Mouse (Mus musculus) G1E (cell line): ENCODE measurements at regions not wholly inside any gene's neighbourhood (a gene's known extent, or its start where the extent isn't known, plus 50 kb on each side); places are given as distances from the start of the nearest gene placed in this dataset.
"Not testable (repeated sequence)": the region's sequence is repeated elsewhere in the genome, so short reads cannot be mapped to it uniquely, and the experiment has no call there.

Experiments used
- ATAC-seq: 2 replicates; pipeline ENCODE4 v1.8.0; 2016; ENCODE audit warnings: mild to moderate bottlenecking; ENCODE audit not compliant: insufficient number of reproducible peaks, poor library complexity, low FRiP score, severe bottlenecking; ENCODE audit errors: extremely low read depth
- DNase-seq: peaks from one replicate; pipeline ENCODE4 v3.0.0; 2012; ENCODE audit warnings: low spot score
- H3K27me3 ChIP-seq: 2 replicates; pipeline ENCODE4 v1.6.1; 2012; ENCODE audit warnings: mild to moderate bottlenecking, low read length, inconsistent platforms; ENCODE audit not compliant: insufficient read depth
- H3K36me3 ChIP-seq: replicated peaks from 2 replicates; pipeline ENCODE3; 2012; ENCODE audit warnings: mild to moderate bottlenecking, inconsistent platforms
- H3K4me1 ChIP-seq: 2 replicates; pipeline ENCODE4 v1.6.1; 2012; ENCODE audit warnings: low read depth, low read length, inconsistent platforms, mixed read lengths; ENCODE audit not compliant: insufficient read depth
- H3K4me3 ChIP-seq: 2 replicates; pipeline ENCODE4 v1.5.1; 2012; ENCODE audit warnings: low read depth, mild to moderate bottlenecking, inconsistent platforms, low read length, moderate library complexity, mixed read lengths
- H3K9me3 ChIP-seq: replicated peaks from 2 replicates; pipeline ENCODE4 v1.6.1; 2012; ENCODE audit warnings: inconsistent platforms
- CTCF ChIP-seq: IDR thresholded peaks from 2 replicates; pipeline ENCODE4 v1.5.1; 2012; ENCODE audit warnings: low read depth, low read length, inconsistent platforms, mixed read lengths
- GATA1 ChIP-seq: IDR thresholded peaks from 2 replicates; pipeline ENCODE4 v1.6.1; 2012; ENCODE audit warnings: borderline replicate concordance, low read length, inconsistent platforms, mixed read lengths
- GATA2 ChIP-seq: IDR thresholded peaks from 2 replicates; pipeline ENCODE4 v1.6.1; 2012; ENCODE audit warnings: low read depth, low read length, inconsistent platforms, borderline replicate concordance
- POLR2AphosphoS5 ChIP-seq: IDR thresholded peaks from 2 replicates; pipeline ENCODE4 v1.6.1; 2012; ENCODE audit warnings: low read depth, low read length, inconsistent platforms; ENCODE audit not compliant: insufficient replicate concordance
- TAL1 ChIP-seq: conservative IDR thresholded peaks from 2 replicates; pipeline ENCODE4 v1.6.1; 2012; ENCODE audit warnings: low read depth, low read length, inconsistent platforms, mixed read lengths

DNA sequence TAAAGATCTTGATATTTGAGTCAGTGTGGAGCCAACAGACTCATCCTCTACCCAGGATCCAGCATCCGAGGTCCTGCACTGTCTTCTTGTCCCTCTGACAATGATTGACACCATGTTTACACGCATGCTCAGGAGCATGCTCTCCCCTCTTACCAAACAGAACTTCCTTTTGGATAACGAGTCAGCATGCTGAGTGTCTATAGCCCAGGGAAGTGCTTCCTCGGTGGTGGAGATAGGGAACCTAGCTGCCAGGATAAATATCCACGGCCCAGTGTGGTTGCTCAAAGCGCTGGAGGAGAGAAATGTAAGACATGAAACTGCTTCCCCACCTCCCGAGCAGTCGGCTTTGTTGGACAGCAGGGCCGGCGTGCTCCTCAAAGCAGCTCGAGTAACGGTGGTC, 99.7 kb upstream of the Slc38a2 start:
- no peaks in the 10 kb centered on the region for H3K27me3 ChIP-seq
- H3K9me3 ChIP-seq = peaks cover 45% of the 10 kb centered on the region
- ATAC-seq (no peak), DNase-seq (no peak)
- H3K4me3 ChIP-seq = no peak overlapping the region
- H3K4me1 ChIP-seq = no peaks in the 10 kb centered on the region
- no peak for TF ChIP-seq GATA1
- no peak for TF ChIP-seq GATA2
- TF ChIP-seq POLR2AphosphoS5 = no peak
- TF ChIP-seq TAL1 = no peak
- TF ChIP-seq CTCF = no peak
- no peaks in the 10 kb centered on the region for H3K36me3 ChIP-seq

DNA sequence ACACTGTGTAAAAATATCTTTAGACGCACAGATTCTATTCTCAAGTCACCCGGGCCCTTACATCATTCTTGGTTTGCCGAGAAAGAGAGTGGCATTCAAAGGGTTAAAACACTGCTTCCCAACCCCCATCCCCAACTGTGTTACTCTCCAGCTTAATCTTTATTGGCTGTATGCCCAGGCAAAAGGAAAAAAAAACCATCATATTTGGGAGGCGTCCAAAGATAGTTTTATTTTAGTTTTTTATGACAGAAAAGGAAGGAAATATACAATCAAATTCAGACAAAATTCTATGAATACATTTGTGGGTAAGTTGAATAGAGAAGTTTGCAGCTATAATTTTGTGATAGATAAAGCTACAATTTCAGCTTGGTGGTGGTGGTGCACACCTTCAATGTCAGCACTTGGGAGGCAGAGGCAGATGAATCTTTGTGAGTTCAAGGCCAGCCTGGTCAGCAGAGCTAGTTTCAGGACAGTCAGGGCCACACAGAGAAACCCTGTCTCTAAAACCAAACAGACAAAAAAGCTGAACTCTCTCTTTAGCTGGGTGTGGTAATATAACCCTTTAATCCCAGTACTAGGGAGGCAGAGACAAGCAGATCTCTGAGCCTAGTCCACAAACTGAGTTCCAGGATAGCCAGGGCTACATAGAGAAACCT, 98.2 kb upstream of the Slc38a2 start:
- H3K4me1 ChIP-seq = no peaks in the 10 kb centered on the region
- no peak overlapping the region for H3K4me3 ChIP-seq
- no peak for TF ChIP-seq TAL1
- no peak for TF ChIP-seq CTCF
- no peak for TF ChIP-seq GATA2
- TF ChIP-seq GATA1 = no peak
- TF ChIP-seq POLR2AphosphoS5 = no peak
- no peaks in the 10 kb centered on the region for H3K27me3 ChIP-seq
- H3K36me3 ChIP-seq = no peaks in the 10 kb centered on the region
- ATAC-seq (no peak), DNase-seq (no peak)
- H3K9me3 ChIP-seq = peaks cover 51% of the 10 kb centered on the region

GRCm38 (mm10) chr15:96794177-96794719, 94.7 kb upstream of the Slc38a2 start:
- Histone ChIP-seq H3K36me3 (no peaks in the 10 kb centered on the region), H3K4me3 (no peak overlapping the region), H3K9me3 (peaks cover 52% of the 10 kb centered on the region), H3K4me1 (no peaks in the 10 kb centered on the region), H3K27me3 (no peaks in the 10 kb centered on the region)
- TF ChIP-seq CTCF = no peak
- ATAC-seq = no peak
- DNase-seq = no peak

DNA sequence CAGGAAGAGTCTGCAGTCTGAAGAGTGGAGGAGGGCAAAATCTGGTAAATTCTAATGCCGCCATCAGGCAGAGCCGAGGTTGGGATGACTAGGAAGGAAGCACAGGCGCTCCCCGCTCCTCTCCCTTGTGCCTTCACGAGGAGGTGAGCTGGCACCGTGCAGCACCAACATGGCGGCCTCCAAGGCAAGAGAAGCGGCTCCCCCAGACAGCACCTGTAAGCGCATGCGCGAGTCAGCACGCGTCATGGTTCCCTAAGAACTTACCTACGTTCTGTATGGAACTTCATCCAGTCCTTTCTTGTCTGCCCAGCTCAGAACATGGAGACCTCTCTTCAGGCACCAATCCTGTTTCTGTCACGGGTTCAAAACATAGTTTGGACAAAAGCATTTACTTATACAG, 93.7 kb upstream of the Slc38a2 start:
- ATAC-seq (no peak), DNase-seq (no peak)
- Histone ChIP-seq H3K4me1 (no peaks in the 10 kb centered on the region), H3K4me3 (no peak overlapping the region), H3K9me3 (peaks cover 55% of the 10 kb centered on the region), H3K36me3 (no peaks in the 10 kb centered on the region), H3K27me3 (no peaks in the 10 kb centered on the region)
- TF ChIP-seq GATA2 (no peak), CTCF (no peak), POLR2AphosphoS5 (no peak), TAL1 (no peak), GATA1 (no peak)

GRCm38 (mm10) chr15:96791306-96791705, 91.8 kb upstream of the Slc38a2 start:
- ATAC-seq = no peak
- Histone ChIP-seq H3K36me3 (no peaks in the 10 kb centered on the region), H3K4me1 (no peaks in the 10 kb centered on the region), H3K27me3 (no peaks in the 10 kb centered on the region), H3K9me3 (peaks cover 56% of the 10 kb centered on the region), H3K4me3 (no peak overlapping the region)
- TF ChIP-seq POLR2AphosphoS5 = no peak
- no peak for TF ChIP-seq GATA2
- no peak for TF ChIP-seq GATA1
- no peak for TF ChIP-seq CTCF
- TF ChIP-seq TAL1 = no peak
- no peak for DNase-seq

GRCm38 (mm10) chr15:96787921-96788320, 88.4 kb upstream of the Slc38a2 start:
- H3K27me3 ChIP-seq, ATAC-seq, H3K4me3 ChIP-seq, H3K4me1 ChIP-seq, DNase-seq, H3K36me3 ChIP-seq: not testable (repeated sequence)
- peaks cover 36% of the 10 kb centered on the region for H3K9me3 ChIP-seq

GRCm38 (mm10) chr15:96784578-96784977, 85.0 kb upstream of the Slc38a2 start:
- H3K9me3 ChIP-seq = peaks cover 24% of the 10 kb centered on the region
- TF ChIP-seq GATA2 = no peak
- no peak for TF ChIP-seq CTCF
- TF ChIP-seq GATA1 = no peak
- TF ChIP-seq TAL1 = no peak
- no peak for TF ChIP-seq POLR2AphosphoS5

More at GRCm38 (mm10) chr15:96784578-96784977, 85.0 kb upstream of the Slc38a2 start:
- Histone ChIP-seq H3K4me1 (no peaks in the 10 kb centered on the region), H3K4me3 (no peak overlapping the region), H3K36me3 (no peaks in the 10 kb centered on the region), H3K27me3 (no peaks in the 10 kb centered on the region)
- DNase-seq = no peak
- no peak for ATAC-seq
